28 mouse cellular contexts compared by ENCODE assay signal in the genomic region with DNA sequence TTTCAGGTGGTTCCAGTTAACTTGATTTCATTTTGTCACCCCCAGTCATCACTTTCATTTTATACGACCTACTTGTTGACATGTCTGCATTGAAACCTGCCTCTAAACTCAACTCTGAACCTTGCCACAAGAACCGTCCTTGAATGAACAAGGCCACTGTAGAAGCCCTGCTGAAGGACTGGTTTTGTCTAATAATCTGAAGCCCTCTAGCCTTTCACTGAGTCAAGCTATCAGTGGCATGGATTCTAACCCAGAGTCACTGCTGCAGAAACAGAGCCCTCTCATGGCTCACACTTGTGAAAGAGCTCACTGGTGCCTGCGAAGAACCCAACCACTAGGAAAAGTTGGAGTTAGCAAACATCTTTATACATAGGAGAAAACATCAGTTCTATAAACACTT.
DNase-seq lines count a peak whose midpoint lies in the region; ATAC-seq and TF ChIP-seq lines count a peak whose summit lies in the region.
"Had no signal": no experiment of that assay in that cellular context is flagged by ENCODE, and none has a peak within 500 bp of the region (broad histone marks: within the 10 kb centered on the region; RNA-seq: fewer than 3 reads in every experiment).

No protein-coding gene starts in this region.

- 0 out of 2 replicates have a peak overlapping the region, but pooled peaks have one; percentile 3 for H3K27ac ChIP-seq in forebrain, embryonic 12.5 days
- H3K27ac ChIP-seq in forebrain, embryonic 16.5 days (ENCODE audit: low read length) = no peak overlapping the region
- peak overlapping the region; percentile 21; the same call in 1 of the 2 replicates for H3K27ac ChIP-seq in heart, embryonic 16.5 days (ENCODE audit: low read length)
- H3K27ac ChIP-seq: intestine, embryonic 15.5 days; layer of hippocampus, adult 2 months; neural tube, embryonic 12.5 days had no signal

- 30% methylated on average over 3 of the region's 3 CpGs for WGBS in forebrain, embryonic 12.5 days
- WGBS in forebrain, embryonic 16.5 days = 32% methylated on average over 3 of the region's 3 CpGs
- 52% methylated on average over 3 of the region's 3 CpGs for WGBS in heart, embryonic 16.5 days
- WGBS in lung, adult 2 months = 71% methylated on average over 3 of the region's 3 CpGs

- H3K9ac ChIP-seq in forebrain, embryonic 12.5 days = no peak overlapping the region
- no peak overlapping the region for H3K9ac ChIP-seq in forebrain, embryonic 16.5 days (replicated peaks; ENCODE audit: low read depth, low read length)
- no peak overlapping the region for H3K9ac ChIP-seq in heart, embryonic 16.5 days (ENCODE audit: low read length)
- H3K9ac ChIP-seq: intestine, embryonic 15.5 days; neural tube, embryonic 12.5 days had no signal

- peaks cover 19% of the 10 kb centered on the region for H3K4me1 ChIP-seq in forebrain, embryonic 12.5 days
- H3K4me1 ChIP-seq in forebrain, embryonic 16.5 days (replicated peaks; ENCODE audit: control insufficient read depth, insufficient read depth, low read length) = peaks cover 7% of the 10 kb centered on the region
- peaks cover 22% of the 10 kb centered on the region for H3K4me1 ChIP-seq in heart, embryonic 16.5 days (ENCODE audit: control insufficient read depth, insufficient read depth, low read length)
- H3K4me1 ChIP-seq in E14TG2a.4 (replicated peaks; ENCODE audit: low read depth, low read length) = peaks cover 2% of the 10 kb centered on the region
- no peaks in the 10 kb centered on the region; the same call in 1 of the 2 replicates for H3K4me1 ChIP-seq in lung, adult 2 months (ENCODE audit: control insufficient read depth, insufficient read depth, low read length)
- H3K4me1 ChIP-seq: intestine, embryonic 15.5 days; megakaryocyte, embryonic 14.5 days; neural tube, embryonic 12.5 days had no signal

- H3K4me2 ChIP-seq in forebrain, embryonic 12.5 days = no peak overlapping the region
- H3K4me2 ChIP-seq in forebrain, embryonic 16.5 days (ENCODE audit: low read length) = no peak overlapping the region
- peak overlapping the region; percentile 17 for H3K4me2 ChIP-seq in heart, embryonic 16.5 days (ENCODE audit: low read depth, low read length)
- H3K4me2 ChIP-seq: intestine, embryonic 15.5 days; liver, embryonic 11.5 days; neural tube, embryonic 12.5 days had no signal

- no peak for TF ChIP-seq CTCF in E14TG2a.4 (conservative IDR thresholded peaks at IDR 0.05; ENCODE audit: low read length)
- no peak for TF ChIP-seq CTCF in lung, adult 2 months (IDR thresholded peaks at IDR 0.05; ENCODE audit: insufficient read depth, low read length)

- TF ChIP-seq POLR2A in lung, adult 2 months (IDR thresholded peaks at IDR 0.05; ENCODE audit: borderline replicate concordance, extremely low read depth, low read depth, low read length) = no peak

- no peaks in the 10 kb centered on the region for H3K27me3 ChIP-seq in forebrain, embryonic 12.5 days
- no peaks in the 10 kb centered on the region for H3K27me3 ChIP-seq in forebrain, embryonic 16.5 days (replicated peaks; ENCODE audit: control insufficient read depth, insufficient read depth, low read length)
- no peaks in the 10 kb centered on the region for H3K27me3 ChIP-seq in heart, embryonic 16.5 days (ENCODE audit: control insufficient read depth, insufficient read depth, low read length)
- no peaks in the 10 kb centered on the region for H3K27me3 ChIP-seq in E14TG2a.4 (ENCODE audit: insufficient read depth, low read length)
- H3K27me3 ChIP-seq: intestine, embryonic 15.5 days; megakaryocyte, embryonic 14.5 days; neural tube, embryonic 12.5 days had no signal

- intact Hi-C loops in heart, postnatal 14 days (cut with DNase I) = loop anchor here (5.0 kb wide), 1 partner anchor 38 kb away; no protein-coding TSS in a partner anchor

- H3K4me3 ChIP-seq in forebrain, embryonic 12.5 days (replicated peaks) = no peak overlapping the region
- no peak overlapping the region for H3K4me3 ChIP-seq in forebrain, embryonic 16.5 days (replicated peaks; ENCODE audit: low read length)
- H3K4me3 ChIP-seq in heart, embryonic 16.5 days (ENCODE audit: low read length) = no peak overlapping the region
- H3K4me3 ChIP-seq in E14TG2a.4 (replicated peaks; ENCODE audit: low read length) = peak overlapping the region; percentile 29
- no peak overlapping the region for H3K4me3 ChIP-seq in lung, adult 2 months (replicated peaks; ENCODE audit: extremely low read depth, low read depth, low read length)
- H3K4me3 ChIP-seq: intestine, embryonic 15.5 days; layer of hippocampus, adult 2 months; megakaryocyte, embryonic 14.5 days; neural tube, embryonic 12.5 days had no signal

- ATAC-seq in forebrain, embryonic 12.5 days (ENCODE audit: low FRiP score) = no peak
- no peak for ATAC-seq in forebrain, embryonic 16.5 days
- no peak for ATAC-seq in heart, embryonic 16.5 days (replicated peaks; ENCODE audit: extremely low read depth, insufficient read depth, low FRiP score)
- ATAC-seq: hindbrain, embryonic 16.5 days; intestine, embryonic 15.5 days had no signal

- H3K36me3 ChIP-seq in forebrain, embryonic 12.5 days (replicated peaks) = no peaks in the 10 kb centered on the region
- H3K36me3 ChIP-seq in forebrain, embryonic 16.5 days (ENCODE audit: control insufficient read depth, insufficient read depth) = no peaks in the 10 kb centered on the region
- no peaks in the 10 kb centered on the region for H3K36me3 ChIP-seq in heart, embryonic 16.5 days (ENCODE audit: control insufficient read depth, insufficient read depth)
- H3K36me3 ChIP-seq in E14TG2a.4 (ENCODE audit: insufficient read depth, low read length) = 0 out of 2 replicates have a peak, but pooled peaks cover 3% of the 10 kb centered on the region
- H3K36me3 ChIP-seq: intestine, embryonic 15.5 days; neural tube, embryonic 12.5 days had no signal

- no peaks in the 10 kb centered on the region for H3K9me3 ChIP-seq in forebrain, embryonic 12.5 days
- no peaks in the 10 kb centered on the region for H3K9me3 ChIP-seq in forebrain, embryonic 16.5 days (ENCODE audit: control insufficient read depth, low read length)
- no peaks in the 10 kb centered on the region for H3K9me3 ChIP-seq in heart, embryonic 16.5 days (replicated peaks; ENCODE audit: control insufficient read depth, low read length)
- H3K9me3 ChIP-seq in E14TG2a.4 (ENCODE audit: low read length) = peaks cover 4% of the 10 kb centered on the region; the same call in 1 of the 2 replicates
- H3K9me3 ChIP-seq: intestine, embryonic 15.5 days; megakaryocyte, embryonic 14.5 days; neural tube, embryonic 12.5 days had no signal

- DNase-seq in heart, postnatal 14 days = no peak
- peak; percentile 57 for DNase-seq in R1 (ENCODE audit: low read depth, low spot score)
- no peak for DNase-seq in lung, adult 2 months
- DNase-seq: adrenal gland, postnatal 10 days; B cell, adult 2 months; cerebellum, adult 2 months; cerebellum, postnatal 25 days; gastrocnemius, postnatal 25 days; heart, postnatal 36 days; kidney, adult 9 months; kidney, postnatal 25 days; layer of hippocampus, postnatal 36 days; lung, adult 18-20 months; lung, postnatal 36 days; midbrain, embryonic 14.5 days; retina, postnatal 1 day; right cerebral cortex, postnatal 25 days; spleen, adult 18-20 months had no signal
